Mouse (Mus musculus) midbrain, embryonic 13.5 days (tissue): ENCODE results near the gene Dap. TPM values are rescaled to one million over a fixed set of nuclear protein-coding genes. Genes with fewer than 3 reads are reported as not detected.

Source experiments
- ATAC-seq: fragments of 200-750 bp; cut with Nextera tagmentation; 2 replicates; pipeline ENCODE4 v1.8.0; 2017; ENCODE audit warnings: mild to moderate bottlenecking, moderate TSS enrichment, moderate library complexity
- H3K27ac ChIP-seq: fragments of 300-500 bp; sonication (generic); 2 replicates; pipeline ENCODE4 v1.5.1; 2015; ENCODE audit warnings: inconsistent platforms, mild to moderate bottlenecking, moderate library complexity
- H3K27me3 ChIP-seq: fragments of 300-500 bp; sonication (generic); 2 replicates; pipeline ENCODE4 v1.6.1; 2015; ENCODE audit warnings: mild to moderate bottlenecking, inconsistent platforms
- H3K36me3 ChIP-seq: fragments of 300-500 bp; sonication (generic); 2 replicates; pipeline ENCODE4 v1.6.1; 2015; ENCODE audit warnings: mild to moderate bottlenecking, inconsistent platforms
- H3K4me1 ChIP-seq: fragments of 300-500 bp; sonication (generic); replicated peaks from 2 replicates; pipeline ENCODE4 v1.6.1; 2015; ENCODE audit warnings: inconsistent platforms
- H3K4me2 ChIP-seq: fragments of 300-500 bp; sonication (generic); replicated peaks from 2 replicates; pipeline ENCODE4 v1.6.1; 2015; ENCODE audit warnings: moderate library complexity, mild to moderate bottlenecking, inconsistent platforms
- H3K4me3 ChIP-seq: fragments of 300-500 bp; sonication (generic); replicated peaks from 2 replicates; pipeline ENCODE4 v1.5.1; 2015; ENCODE audit warnings: mild to moderate bottlenecking, inconsistent platforms
- H3K9ac ChIP-seq: fragments of 300-500 bp; sonication (generic); replicated peaks from 2 replicates; pipeline ENCODE4 v1.6.1; 2015; ENCODE audit warnings: mild to moderate bottlenecking, inconsistent platforms
- H3K9me3 ChIP-seq: fragments of 300-500 bp; sonication (generic); 2 replicates; pipeline ENCODE4 v1.6.1; 2016; ENCODE audit warnings: mild to moderate bottlenecking, inconsistent platforms
- WGBS: fragments of 180-500 bp; shearing (Covaris S2); methylation state at CpG from one replicate; pipeline ENCODE4 v1.1.7; 2015; 5-methylcytosine and 5-hydroxymethylcytosine counted together
- polyA plus RNA-seq: library from polyadenylated mRNA; unstranded; fragments of >200 nt; fragmentation: Nextera tagmentation; extraction: Ambion mirVana; gene quantifications from 2 replicates; pipeline ENCODE4 v1.2.1, GENCODE M21; 2015

Gene Dap
- polyA plus RNA-seq, 1 experiment from 2014 or later = 30.6 TPM

DNA sequence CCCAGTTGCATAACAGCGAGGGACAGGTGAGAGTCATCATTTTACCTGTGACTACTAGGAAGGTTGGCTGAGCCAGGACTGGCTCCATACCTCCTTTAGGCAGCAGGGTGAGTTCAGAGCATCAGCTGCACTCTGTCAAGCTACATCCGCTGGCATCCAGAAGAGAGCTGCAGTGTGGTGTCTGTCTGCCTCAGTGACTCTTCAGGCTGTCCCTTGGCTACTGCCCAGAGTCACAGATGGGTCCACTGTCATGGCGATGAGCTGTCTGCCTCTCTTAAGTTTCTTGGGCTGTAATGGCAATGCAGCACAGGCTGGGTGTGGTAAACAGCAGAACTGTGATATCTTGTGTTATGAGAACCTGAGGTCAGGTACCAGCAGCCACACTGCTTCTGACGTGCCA lies 16.1 kb downstream of the Dap start:
- Histone ChIP-seq H3K27ac (no peak overlapping the region), H3K9ac (no peak overlapping the region), H3K4me1 (no peaks in the 10 kb centered on the region), H3K4me2 (no peak overlapping the region), H3K27me3 (no peaks in the 10 kb centered on the region), H3K9me3 (no peaks in the 10 kb centered on the region), H3K4me3 (no peak overlapping the region), H3K36me3 (no peaks in the 10 kb centered on the region; the same call in 1 of the 2 replicates)
- 99% methylated on average over 4 of the region's 4 CpGs for WGBS
- peak; percentile 44; the same call in 1 of the 2 replicates for ATAC-seq

DNA sequence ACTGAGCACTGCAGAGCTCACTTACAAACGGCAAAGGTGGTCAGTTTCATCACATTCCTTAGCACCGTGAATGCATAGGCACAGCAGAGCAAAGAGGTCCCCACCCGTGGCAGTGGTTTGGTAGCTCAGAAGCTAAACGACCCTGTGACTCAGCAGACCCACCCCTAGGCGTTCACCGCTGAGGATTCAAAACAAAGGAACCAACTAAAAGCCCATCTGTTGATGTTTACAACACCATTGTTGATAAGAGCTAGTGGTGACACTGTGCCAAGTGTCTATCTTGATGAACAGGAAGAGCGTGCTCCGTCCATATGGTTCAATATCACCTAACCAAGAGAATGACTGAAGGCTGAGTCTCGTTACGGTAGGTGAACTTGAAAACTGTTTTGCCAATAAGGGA lies 19.1 kb downstream of the Dap start:
- Histone ChIP-seq H3K9me3 (no peaks in the 10 kb centered on the region), H3K36me3 (no peaks in the 10 kb centered on the region; the same call in 1 of the 2 replicates), H3K4me3 (no peak overlapping the region), H3K4me1 (peaks cover 9% of the 10 kb centered on the region; the same call in 1 of the 2 replicates), H3K27me3 (no peaks in the 10 kb centered on the region), H3K27ac (no peak overlapping the region), H3K9ac (no peak overlapping the region), H3K4me2 (no peak overlapping the region)
- 94% methylated on average over 10 of the region's 10 CpGs for WGBS
- ATAC-seq = no peak

DNA sequence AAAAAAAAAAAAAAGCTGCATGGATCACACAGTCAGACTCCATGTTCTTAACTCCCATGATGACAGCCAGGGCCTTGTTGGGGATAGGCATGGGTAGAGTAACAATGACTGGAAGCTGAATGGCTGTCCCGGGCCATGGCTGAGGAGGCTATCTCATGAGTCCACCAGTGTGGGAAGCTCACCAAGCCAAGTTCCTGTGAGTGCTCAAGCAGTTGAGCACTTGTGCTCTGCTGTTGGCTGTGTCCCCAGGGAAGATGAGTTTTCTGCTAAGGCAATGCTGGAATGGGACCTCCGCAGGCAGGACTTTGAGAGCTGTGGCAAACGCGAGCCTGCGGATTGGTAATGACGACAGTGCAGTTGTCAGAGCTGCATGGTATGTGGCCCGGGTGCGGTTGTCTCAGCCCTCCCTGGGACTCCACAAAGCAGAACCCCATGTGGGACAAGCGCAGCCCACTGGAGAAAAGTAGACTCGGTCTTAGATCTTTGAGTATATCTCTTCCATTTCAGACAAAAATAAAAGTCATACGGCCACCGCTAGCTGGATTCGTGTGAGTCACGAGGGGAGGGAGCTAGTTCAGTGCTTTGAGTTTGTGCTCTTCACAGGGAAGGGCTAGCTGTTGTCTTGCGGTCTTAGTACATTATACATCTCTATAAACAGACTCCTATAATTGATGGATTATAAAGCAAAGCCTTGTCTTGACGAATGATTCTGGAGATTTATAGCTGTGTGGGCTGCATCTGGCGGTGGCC lies 20.8 kb downstream of the Dap start:
- 94% methylated on average over 17 of the region's 17 CpGs for WGBS
- ATAC-seq = no peak

DNA sequence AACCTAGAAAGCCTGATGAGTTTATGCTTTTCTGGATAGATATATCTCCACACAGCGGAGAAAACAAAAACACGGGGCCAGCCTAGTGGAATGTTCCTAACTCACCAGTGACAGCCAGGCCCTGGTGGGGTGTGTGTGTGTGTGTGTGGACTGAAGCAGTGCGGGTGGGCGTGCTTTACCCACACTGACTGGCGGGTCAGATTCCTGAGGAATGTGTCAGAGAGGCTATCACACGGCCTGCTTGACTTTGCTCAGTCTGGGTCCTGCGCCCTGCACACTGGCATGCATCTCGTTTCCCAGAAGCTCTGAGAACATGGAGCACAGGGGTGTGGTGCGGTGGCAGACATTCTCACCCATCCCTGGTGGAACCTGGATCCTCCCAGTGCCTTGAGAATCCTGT lies 21.8 kb downstream of the Dap start:
- Histone ChIP-seq H3K4me2 (no peak overlapping the region), H3K4me1 (peaks cover 17% of the 10 kb centered on the region), H3K9me3 (no peaks in the 10 kb centered on the region), H3K36me3 (no peaks in the 10 kb centered on the region; the same call in 1 of the 2 replicates), H3K27ac (no peak overlapping the region), H3K27me3 (no peaks in the 10 kb centered on the region), H3K4me3 (no peak overlapping the region), H3K9ac (no peak overlapping the region)
- 82% methylated on average over 9 of the region's 9 CpGs for WGBS
- no peak for ATAC-seq

More for the DNA sequence above, 20.8 kb downstream of the Dap start:
- Histone ChIP-seq H3K4me1 (peaks cover 9% of the 10 kb centered on the region; the same call in 1 of the 2 replicates), H3K4me3 (no peak overlapping the region), H3K27me3 (no peaks in the 10 kb centered on the region), H3K9ac (no peak overlapping the region), H3K4me2 (no peak overlapping the region), H3K36me3 (no peaks in the 10 kb centered on the region; the same call in 1 of the 2 replicates), H3K9me3 (no peaks in the 10 kb centered on the region), H3K27ac (no peak overlapping the region)

DNA sequence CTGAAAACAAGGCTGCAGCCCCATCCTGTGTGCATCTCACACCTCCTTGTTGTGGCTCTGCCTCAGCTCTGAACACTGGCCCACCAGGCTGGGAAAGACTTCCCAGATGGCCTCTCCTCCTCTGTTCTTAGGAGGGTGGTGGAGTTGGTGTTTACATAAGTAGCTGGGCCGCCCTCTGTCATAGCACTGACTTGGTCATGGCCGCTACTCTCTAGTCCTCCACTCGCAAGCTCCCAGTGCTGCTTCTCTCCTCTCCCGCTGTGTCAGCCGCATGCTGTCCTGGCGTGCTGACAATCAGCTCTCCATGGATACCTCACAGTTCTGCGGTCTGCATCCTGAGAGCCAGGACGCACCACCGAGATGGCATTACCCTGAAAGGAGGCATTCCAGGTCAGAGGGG lies 22.9 kb downstream of the Dap start:
- WGBS = 60% methylated on average over 9 of the region's 9 CpGs
- Histone ChIP-seq H3K9ac (no peak overlapping the region), H3K4me2 (no peak overlapping the region), H3K4me3 (no peak overlapping the region), H3K9me3 (no peaks in the 10 kb centered on the region), H3K27ac (no peak overlapping the region), H3K36me3 (no peaks in the 10 kb centered on the region; the same call in 1 of the 2 replicates), H3K27me3 (no peaks in the 10 kb centered on the region), H3K4me1 (peaks cover 19% of the 10 kb centered on the region)
- ATAC-seq = no peak

DNA sequence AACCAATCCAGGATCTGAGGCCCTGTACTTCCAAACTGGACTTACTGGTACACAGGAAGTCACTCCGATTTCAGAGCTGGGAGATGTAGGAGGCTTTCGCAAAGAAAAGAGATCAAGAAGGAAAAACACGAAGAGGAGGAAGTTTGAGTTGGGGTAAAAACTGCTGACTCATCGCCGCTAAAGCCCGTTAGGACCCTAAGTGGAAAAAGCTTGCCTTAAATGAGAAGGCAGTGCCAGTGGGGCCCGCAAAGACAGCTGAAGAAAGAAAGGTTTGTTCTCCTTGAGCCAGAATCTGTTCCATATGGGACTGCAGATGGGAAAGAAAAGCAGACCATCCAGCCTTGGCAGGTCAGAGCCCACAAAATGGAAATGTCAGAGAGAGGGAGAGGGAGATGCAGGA lies 24.8 kb downstream of the Dap start:
- WGBS = 86% methylated on average over 7 of the region's 7 CpGs
- Histone ChIP-seq H3K9me3 (no peaks in the 10 kb centered on the region), H3K36me3 (no peaks in the 10 kb centered on the region), H3K9ac (no peak overlapping the region), H3K27me3 (no peaks in the 10 kb centered on the region), H3K4me2 (no peak overlapping the region), H3K4me3 (no peak overlapping the region), H3K27ac (no peak overlapping the region), H3K4me1 (peaks cover 29% of the 10 kb centered on the region)
- no peak for ATAC-seq

DNA sequence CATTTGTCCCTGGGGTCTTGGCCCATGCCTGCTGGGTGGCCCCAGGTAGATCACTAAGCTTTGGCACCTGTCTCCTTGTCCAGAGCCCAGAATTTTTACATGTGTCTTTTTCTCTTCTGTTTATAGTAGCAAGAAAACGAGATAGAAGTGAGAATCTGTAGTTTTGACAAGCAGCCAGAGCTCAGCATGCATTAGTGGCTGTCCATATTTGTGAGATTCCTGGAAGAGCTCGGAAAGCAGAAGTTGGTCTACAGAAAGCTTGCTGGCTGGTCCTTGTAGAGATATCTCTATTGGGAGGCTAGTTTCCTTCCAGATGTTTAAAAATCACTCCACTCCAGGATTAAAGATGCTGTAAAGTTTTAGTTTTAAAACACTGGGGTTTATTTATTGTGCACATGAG lies 25.9 kb downstream of the Dap start:
- H3K36me3 ChIP-seq = no peaks in the 10 kb centered on the region
- no peaks in the 10 kb centered on the region for H3K9me3 ChIP-seq
- H3K27me3 ChIP-seq = no peaks in the 10 kb centered on the region
- WGBS = 79% methylated on average over 2 of the region's 2 CpGs
- H3K9ac ChIP-seq = no peak overlapping the region
- H3K4me1 ChIP-seq = peaks cover 30% of the 10 kb centered on the region
- no peak overlapping the region for H3K4me3 ChIP-seq
- H3K4me2 ChIP-seq = no peak overlapping the region
- H3K27ac ChIP-seq = peak overlapping the region; percentile 4; the same call in 1 of the 2 replicates
- no peak for ATAC-seq

DNA sequence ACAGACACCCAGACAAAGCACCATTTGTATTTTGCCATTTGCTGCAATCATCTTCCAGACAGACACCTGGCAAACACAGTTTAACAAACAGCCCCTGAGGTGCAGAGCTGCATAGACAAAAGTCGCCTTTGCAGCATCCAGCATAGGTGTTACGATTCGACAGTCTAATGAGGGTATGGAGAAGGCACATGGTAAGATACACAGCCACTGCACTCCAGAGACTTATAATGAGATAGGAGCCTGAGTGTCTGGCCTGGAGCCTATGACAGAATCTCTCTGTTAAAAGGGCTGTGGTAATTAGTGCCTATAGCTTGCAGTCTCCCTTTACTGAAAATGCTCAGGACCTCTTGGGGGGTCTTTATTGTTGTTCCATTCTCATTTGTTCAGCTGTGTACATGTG lies 26.6 kb downstream of the Dap start:
- H3K9me3 ChIP-seq = no peaks in the 10 kb centered on the region
- no peak overlapping the region for H3K9ac ChIP-seq
- H3K36me3 ChIP-seq = no peaks in the 10 kb centered on the region
- no peak overlapping the region for H3K4me3 ChIP-seq
- peaks cover 30% of the 10 kb centered on the region for H3K4me1 ChIP-seq
- WGBS = 64% methylated on average over 3 of the region's 3 CpGs
- H3K27me3 ChIP-seq = no peaks in the 10 kb centered on the region
- peak overlapping the region; percentile 4; the same call in 1 of the 2 replicates for H3K27ac ChIP-seq
- no peak overlapping the region for H3K4me2 ChIP-seq
- peak; percentile 41; the same call in 1 of the 2 replicates for ATAC-seq

DNA sequence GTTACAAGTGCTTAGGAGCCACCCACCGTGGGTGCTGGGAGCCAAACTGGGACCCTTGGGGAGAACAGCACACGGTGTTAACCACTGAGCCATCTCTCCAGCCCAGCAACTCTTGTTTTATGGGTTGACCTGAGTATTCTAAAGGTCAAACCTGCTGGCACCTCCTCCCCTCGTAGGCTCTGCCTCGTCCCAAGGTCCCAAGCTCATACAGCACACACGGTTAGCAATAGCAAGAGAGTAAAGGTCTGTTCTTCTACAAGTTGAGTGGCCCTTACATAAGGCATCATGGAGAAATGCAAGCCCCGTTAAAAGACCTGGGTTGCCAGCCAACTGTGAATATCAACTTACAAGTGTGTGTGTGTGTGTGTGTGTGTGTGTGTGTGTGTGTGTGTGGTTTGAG lies 27.1 kb downstream of the Dap start:
- H3K4me2 ChIP-seq = no peak overlapping the region
- H3K36me3 ChIP-seq = no peaks in the 10 kb centered on the region
- no peaks in the 10 kb centered on the region for H3K27me3 ChIP-seq
- ATAC-seq = no peak
- H3K9me3 ChIP-seq = no peaks in the 10 kb centered on the region
- H3K9ac ChIP-seq = no peak overlapping the region
- H3K4me3 ChIP-seq = no peak overlapping the region
- H3K27ac ChIP-seq = no peak overlapping the region
- H3K4me1 ChIP-seq = peaks cover 30% of the 10 kb centered on the region
- 92% methylated on average over 6 of the region's 6 CpGs for WGBS

DNA sequence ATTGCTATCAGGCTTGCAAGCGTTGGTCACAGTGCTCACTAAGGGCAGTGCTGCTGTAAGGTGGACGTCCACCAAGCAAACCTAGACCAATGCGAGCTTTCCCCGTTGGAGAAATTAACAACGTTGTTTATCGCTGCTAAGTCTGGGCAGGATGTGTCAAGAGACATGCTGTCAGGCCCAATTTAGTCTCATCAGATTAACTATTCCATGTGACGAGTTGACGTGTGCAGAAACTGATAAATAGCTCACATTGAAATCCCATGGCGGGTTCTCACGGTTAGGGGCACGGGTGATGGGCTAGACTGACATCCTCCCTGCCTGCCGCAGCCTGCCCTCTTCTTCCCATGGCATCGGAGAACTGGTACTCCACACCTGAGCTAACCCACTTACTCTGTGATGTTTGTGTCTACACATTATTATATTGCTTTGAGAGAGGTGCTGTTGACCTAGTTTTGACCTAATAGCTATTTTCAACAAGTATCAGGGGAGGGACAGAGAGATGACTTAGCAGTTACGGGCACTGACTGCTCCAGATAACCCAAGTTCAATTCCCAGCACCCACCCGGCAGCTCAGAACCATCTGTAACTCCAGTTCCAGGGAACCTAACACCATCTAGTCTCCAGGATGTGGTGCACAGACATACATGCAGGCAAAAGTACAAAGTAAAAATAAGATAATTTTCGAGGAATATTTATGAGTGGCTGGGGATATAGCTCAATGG lies 28.6 kb downstream of the Dap start:
- H3K4me1 ChIP-seq = peaks cover 26% of the 10 kb centered on the region
- H3K4me3 ChIP-seq = no peak overlapping the region
- H3K4me2 ChIP-seq = no peak overlapping the region
- WGBS = 63% methylated on average over 16 of the region's 16 CpGs
- no peak for ATAC-seq
- H3K27ac ChIP-seq = no peak overlapping the region
- no peaks in the 10 kb centered on the region for H3K9me3 ChIP-seq
- H3K27me3 ChIP-seq = no peaks in the 10 kb centered on the region
- no peak overlapping the region for H3K9ac ChIP-seq
- H3K36me3 ChIP-seq = no peaks in the 10 kb centered on the region

DNA sequence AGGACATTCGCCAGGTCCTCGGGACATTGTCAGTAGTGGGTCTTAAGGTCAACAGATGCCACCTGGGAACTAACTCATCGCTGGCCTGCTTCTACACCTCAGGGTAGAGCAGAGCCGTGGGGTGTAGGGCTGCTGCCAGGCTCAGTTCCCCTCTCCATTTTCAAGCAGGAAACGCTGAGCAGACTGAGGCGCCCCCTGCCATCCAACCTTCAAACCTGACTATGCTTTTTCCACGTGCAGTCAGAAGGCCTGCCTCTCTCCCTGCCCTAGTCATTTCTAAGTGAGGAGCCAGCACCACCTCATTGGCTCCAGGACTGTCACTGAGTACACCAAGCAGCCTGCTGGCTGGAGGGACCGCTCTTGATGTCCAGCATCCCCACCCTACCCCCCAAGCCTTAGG lies 29.3 kb downstream of the Dap start:
- Histone ChIP-seq H3K4me3 (no peak overlapping the region), H3K4me2 (no peak overlapping the region), H3K27ac (no peak overlapping the region), H3K9me3 (no peaks in the 10 kb centered on the region), H3K4me1 (peaks cover 26% of the 10 kb centered on the region), H3K36me3 (no peaks in the 10 kb centered on the region), H3K9ac (no peak overlapping the region), H3K27me3 (no peaks in the 10 kb centered on the region)
- no peak for ATAC-seq
- WGBS = 77% methylated on average over 8 of the region's 8 CpGs

DNA sequence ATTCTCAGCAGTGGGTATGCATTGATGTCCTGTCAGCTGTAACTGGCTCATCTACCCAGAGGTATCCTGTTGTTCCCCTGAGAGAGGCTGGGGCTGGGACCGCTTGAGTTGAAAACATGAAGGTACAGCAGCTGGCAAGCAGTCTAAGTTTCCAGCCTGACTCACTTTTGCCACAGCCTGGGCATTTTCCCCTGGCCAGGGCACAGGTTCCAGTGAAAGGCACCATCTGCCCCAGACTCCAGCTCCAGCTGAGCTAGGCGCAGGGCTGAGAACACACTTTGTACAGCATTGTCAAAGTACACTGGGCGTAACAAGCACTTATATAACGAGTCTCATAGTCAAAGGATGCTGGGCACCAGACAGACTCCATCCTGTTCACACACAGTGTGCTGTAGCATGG lies 29.8 kb downstream of the Dap start:
- no peak overlapping the region for H3K4me2 ChIP-seq
- no peaks in the 10 kb centered on the region for H3K36me3 ChIP-seq
- no peaks in the 10 kb centered on the region for H3K9me3 ChIP-seq
- no peaks in the 10 kb centered on the region for H3K27me3 ChIP-seq
- 83% methylated on average over 4 of the region's 4 CpGs for WGBS
- peaks cover 26% of the 10 kb centered on the region for H3K4me1 ChIP-seq
- ATAC-seq = no peak
- H3K9ac ChIP-seq = no peak overlapping the region
- no peak overlapping the region for H3K27ac ChIP-seq
- no peak overlapping the region for H3K4me3 ChIP-seq
